Mouse (Mus musculus): ENCODE data around the gene Mapk7. TPM values are rescaled to one million over a fixed set of nuclear protein-coding genes. Genes with fewer than 3 reads are reported as not detected.

Gene Mapk7
- polyA plus RNA-seq, 1 experiment from 2014 or later: 52.8 TPM

DNA sequence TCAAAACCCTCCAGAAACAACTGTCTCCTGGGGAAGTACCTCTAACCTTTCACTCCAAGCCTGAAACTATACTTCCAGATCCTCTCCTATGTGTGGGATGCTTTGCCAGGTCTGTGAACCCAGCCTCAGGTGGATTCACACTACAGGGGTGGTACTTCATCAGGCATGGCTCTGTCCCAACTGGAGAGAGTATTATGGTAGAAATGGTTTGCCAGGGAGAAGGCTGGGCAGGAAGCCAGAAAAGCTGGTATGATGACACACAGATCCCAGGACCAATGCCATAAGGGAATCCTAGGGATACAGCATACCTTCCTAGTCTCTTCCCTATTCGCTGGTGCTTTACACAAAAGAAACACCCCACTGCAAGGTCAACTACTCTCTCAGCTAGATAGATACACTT is 32.7 kb upstream of the Mapk7 start:
- no peak overlapping the region for H3K27ac ChIP-seq (ENCODE audit: low read depth, low read length)
- H3K4me3 ChIP-seq (ENCODE audit: low read depth, low read length): no peak overlapping the region
- H3K36me3 ChIP-seq (ENCODE audit: control insufficient read depth, insufficient read depth, low read length): peaks cover 8% of the 10 kb centered on the region; the same call in 1 of the 2 replicates
- peaks cover 8% of the 10 kb centered on the region; the same call in 1 of the 2 replicates for H3K4me1 ChIP-seq (ENCODE audit: control insufficient read depth, insufficient read depth, low read length)
- H3K9me3 ChIP-seq (ENCODE audit: control insufficient read depth, low read length): no peaks in the 10 kb centered on the region
- no peak for ATAC-seq (ENCODE audit: low read depth)
- 81% methylated on average over 1 of the region's 1 CpGs for WGBS
- H3K9ac ChIP-seq (replicated peaks; ENCODE audit: low read depth, low read length): no peak overlapping the region
- H3K27me3 ChIP-seq (ENCODE audit: control insufficient read depth, insufficient read depth, low read length): no peaks in the 10 kb centered on the region
- no peak overlapping the region for H3K4me2 ChIP-seq (ENCODE audit: low read depth, low read length)

DNA sequence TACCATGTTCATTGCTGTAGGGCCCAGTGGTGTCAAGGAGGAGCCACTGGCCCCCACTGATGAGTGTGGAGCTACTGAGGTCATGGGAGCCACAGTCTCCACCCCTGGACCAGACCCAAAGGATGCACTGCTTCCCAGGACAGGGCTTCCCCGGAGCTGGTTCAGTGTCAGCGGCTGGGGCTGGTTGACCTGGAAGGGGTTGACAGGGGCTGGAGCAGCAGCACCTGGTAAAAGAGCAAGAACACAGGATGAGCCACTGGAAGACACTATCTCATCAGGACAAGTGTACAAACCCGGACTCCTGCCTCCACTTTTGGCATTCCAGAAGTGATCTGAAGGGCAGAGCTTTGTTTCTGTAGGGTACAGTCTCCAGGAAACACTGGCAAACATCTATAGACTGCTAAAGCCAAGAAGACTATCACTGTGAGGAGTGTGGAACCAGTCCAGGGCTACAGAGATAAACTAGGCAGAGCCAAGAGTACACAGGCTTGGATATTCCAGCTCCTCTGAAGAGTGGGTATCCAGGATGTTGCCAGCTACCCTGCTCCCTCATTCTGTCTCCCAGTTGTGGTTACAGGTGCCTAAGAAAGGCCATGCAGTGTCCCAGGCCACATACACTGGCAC is 25.4 kb upstream of the Mapk7 start:
- ATAC-seq (ENCODE audit: low read depth): no peak
- Histone ChIP-seq H3K9me3 (ENCODE audit: control insufficient read depth, low read length) (no peaks in the 10 kb centered on the region), H3K4me2 (ENCODE audit: low read depth, low read length) (no peak overlapping the region), H3K36me3 (ENCODE audit: control insufficient read depth, insufficient read depth, low read length) (peaks cover 33% of the 10 kb centered on the region), H3K27ac (ENCODE audit: low read depth, low read length) (no peak overlapping the region), H3K9ac (replicated peaks; ENCODE audit: low read depth, low read length) (no peak overlapping the region), H3K27me3 (ENCODE audit: control insufficient read depth, insufficient read depth, low read length) (no peaks in the 10 kb centered on the region), H3K4me1 (ENCODE audit: control insufficient read depth, insufficient read depth, low read length) (no peaks in the 10 kb centered on the region), H3K4me3 (ENCODE audit: low read depth, low read length) (no peak overlapping the region)
- WGBS: 94% methylated on average over 3 of the region's 3 CpGs

DNA sequence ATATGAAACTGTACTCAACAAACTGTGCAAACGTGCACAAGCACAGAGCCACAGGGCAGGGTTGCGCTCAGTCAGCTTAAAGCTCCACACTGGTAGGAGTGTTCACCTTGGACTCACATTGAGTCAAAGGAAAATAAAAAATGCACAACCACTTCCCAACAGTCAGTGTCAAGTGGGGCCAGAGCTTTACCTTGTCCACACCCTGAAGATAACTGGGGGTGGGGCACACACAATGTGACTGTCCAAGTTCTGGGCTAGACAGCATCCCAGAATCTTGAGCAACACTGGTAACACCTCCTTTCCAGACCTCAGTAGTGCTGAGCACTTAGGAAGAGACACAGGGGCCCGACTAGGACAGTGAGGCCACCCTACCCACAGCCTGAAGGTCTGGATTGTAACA is 24.7 kb upstream of the Mapk7 start:
- WGBS: 94% methylated on average over 3 of the region's 3 CpGs
- Histone ChIP-seq H3K9me3 (ENCODE audit: control insufficient read depth, low read length) (no peaks in the 10 kb centered on the region), H3K4me3 (ENCODE audit: low read depth, low read length) (no peak overlapping the region), H3K27me3 (ENCODE audit: control insufficient read depth, insufficient read depth, low read length) (no peaks in the 10 kb centered on the region), H3K4me2 (ENCODE audit: low read depth, low read length) (no peak overlapping the region), H3K9ac (replicated peaks; ENCODE audit: low read depth, low read length) (no peak overlapping the region), H3K4me1 (ENCODE audit: control insufficient read depth, insufficient read depth, low read length) (no peaks in the 10 kb centered on the region), H3K27ac (ENCODE audit: low read depth, low read length) (no peak overlapping the region), H3K36me3 (ENCODE audit: control insufficient read depth, insufficient read depth, low read length) (peaks cover 29% of the 10 kb centered on the region)
- ATAC-seq (ENCODE audit: low read depth): no peak

DNA sequence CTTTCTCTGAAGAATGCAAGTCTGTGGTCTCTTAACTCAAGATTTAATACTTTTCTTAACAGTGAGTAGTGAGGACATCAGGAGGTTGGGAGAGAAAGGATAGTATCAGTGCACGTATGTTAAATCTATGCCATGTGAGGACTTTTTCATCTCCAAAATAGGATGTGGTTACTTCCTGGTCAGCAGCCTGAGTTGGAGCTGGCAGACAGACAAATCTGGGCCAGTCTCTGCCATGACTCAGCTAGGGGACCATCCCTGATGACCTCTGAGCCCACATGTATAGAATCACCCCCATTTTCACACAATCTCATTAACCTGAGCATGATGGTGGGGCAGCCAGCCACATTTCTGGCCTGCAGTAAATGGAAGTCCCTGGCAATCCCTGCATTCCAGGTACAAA is 23.8 kb upstream of the Mapk7 start:
- WGBS: 100% methylated on average over 1 of the region's 1 CpGs
- Histone ChIP-seq H3K27ac (ENCODE audit: low read depth, low read length) (no peak overlapping the region), H3K27me3 (ENCODE audit: control insufficient read depth, insufficient read depth, low read length) (no peaks in the 10 kb centered on the region), H3K9me3 (ENCODE audit: control insufficient read depth, low read length) (no peaks in the 10 kb centered on the region), H3K9ac (replicated peaks; ENCODE audit: low read depth, low read length) (no peak overlapping the region), H3K4me2 (ENCODE audit: low read depth, low read length) (no peak overlapping the region), H3K36me3 (ENCODE audit: control insufficient read depth, insufficient read depth, low read length) (peaks cover 36% of the 10 kb centered on the region), H3K4me1 (ENCODE audit: control insufficient read depth, insufficient read depth, low read length) (no peaks in the 10 kb centered on the region), H3K4me3 (ENCODE audit: low read depth, low read length) (no peak overlapping the region)
- ATAC-seq (ENCODE audit: low read depth): no peak

DNA sequence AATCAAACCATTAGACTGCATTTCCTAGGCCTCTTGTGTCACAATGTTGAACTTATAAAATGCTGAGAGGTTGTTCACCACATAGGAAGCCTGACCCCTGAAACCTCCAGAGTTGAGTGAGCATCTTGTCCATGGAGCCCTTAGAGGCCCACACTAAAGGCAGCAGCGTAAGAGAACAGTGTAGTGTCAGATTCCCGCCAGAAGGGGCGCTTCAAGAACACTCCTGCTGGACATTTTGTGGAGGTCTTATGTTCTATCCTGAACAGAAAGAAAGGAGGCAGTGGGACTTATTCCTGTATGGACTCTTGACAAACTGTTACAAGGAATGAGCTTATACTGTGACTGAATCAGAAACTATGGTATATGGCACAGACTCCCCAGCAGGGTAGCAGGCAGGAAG is 20.7 kb upstream of the Mapk7 start:
- H3K36me3 ChIP-seq (ENCODE audit: control insufficient read depth, insufficient read depth, low read length): peaks cover 28% of the 10 kb centered on the region

DNA sequence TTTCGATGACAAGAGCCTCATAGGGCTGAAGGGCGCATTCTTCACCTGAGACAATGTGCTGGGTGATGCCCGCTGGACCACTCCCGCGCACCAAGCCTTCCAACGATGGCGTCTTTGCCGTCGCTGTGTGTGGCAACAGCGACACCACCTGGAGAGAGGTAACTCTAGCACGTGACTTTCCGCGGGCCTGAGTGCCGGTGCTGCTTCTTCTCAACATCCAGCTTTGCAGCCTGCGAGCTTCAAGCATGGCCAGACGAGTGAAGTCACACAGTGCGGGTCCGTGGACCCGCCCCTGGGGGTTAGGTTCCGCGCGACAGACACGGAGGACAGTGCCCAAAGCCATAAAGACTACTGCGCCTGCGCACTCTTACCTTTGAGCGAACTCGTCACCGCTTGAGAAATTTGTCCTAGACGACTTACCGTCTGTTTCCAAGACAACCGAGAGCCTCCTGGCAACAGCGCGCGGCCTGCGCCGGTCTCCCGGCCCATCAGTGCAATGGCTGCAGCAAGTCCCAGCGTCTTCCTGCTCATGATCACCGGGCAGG is 10.6 kb upstream of the Mapk7 start, which contains the start of gene B9d1:
Gene B9d1, plus strand, starts transcription at position 432 of the 545 bp plus-strand sequence.
- H3K4me2 ChIP-seq (ENCODE audit: low read depth, low read length): peak within 1 kb of the TSS; percentile 63
- peaks cover 7% of the 10 kb centered on the region for H3K4me1 ChIP-seq (ENCODE audit: control insufficient read depth, insufficient read depth, low read length)
- peak within 1 kb of the TSS; percentile 59 for H3K9ac ChIP-seq (replicated peaks; ENCODE audit: low read depth, low read length)
- H3K36me3 ChIP-seq (ENCODE audit: control insufficient read depth, insufficient read depth, low read length): no peaks in the 10 kb centered on the region
- ATAC-seq (ENCODE audit: low read depth): peak; percentile 92
- H3K27me3 ChIP-seq (ENCODE audit: control insufficient read depth, insufficient read depth, low read length): no peaks in the 10 kb centered on the region
- H3K9me3 ChIP-seq (ENCODE audit: control insufficient read depth, low read length): no peaks in the 10 kb centered on the region
- under 1% methylated on average over 39 of the region's 39 CpGs for WGBS
- peak within 1 kb of the TSS; percentile 90 for H3K27ac ChIP-seq (ENCODE audit: low read depth, low read length)
- peak within 1 kb of the TSS; percentile 58 for H3K4me3 ChIP-seq (ENCODE audit: low read depth, low read length)

More for the DNA sequence above, 20.7 kb upstream of the Mapk7 start:
- ATAC-seq (ENCODE audit: low read depth): no peak
- WGBS: 44% methylated on average over 3 of the region's 3 CpGs
- H3K4me1 ChIP-seq (ENCODE audit: control insufficient read depth, insufficient read depth, low read length): no peaks in the 10 kb centered on the region
- no peaks in the 10 kb centered on the region for H3K9me3 ChIP-seq (ENCODE audit: control insufficient read depth, low read length)
- no peak overlapping the region for H3K4me3 ChIP-seq (ENCODE audit: low read depth, low read length)
- no peak overlapping the region for H3K4me2 ChIP-seq (ENCODE audit: low read depth, low read length)
- H3K9ac ChIP-seq (replicated peaks; ENCODE audit: low read depth, low read length): no peak overlapping the region
- no peaks in the 10 kb centered on the region for H3K27me3 ChIP-seq (ENCODE audit: control insufficient read depth, insufficient read depth, low read length)
- H3K27ac ChIP-seq (ENCODE audit: low read depth, low read length): no peak overlapping the region

DNA sequence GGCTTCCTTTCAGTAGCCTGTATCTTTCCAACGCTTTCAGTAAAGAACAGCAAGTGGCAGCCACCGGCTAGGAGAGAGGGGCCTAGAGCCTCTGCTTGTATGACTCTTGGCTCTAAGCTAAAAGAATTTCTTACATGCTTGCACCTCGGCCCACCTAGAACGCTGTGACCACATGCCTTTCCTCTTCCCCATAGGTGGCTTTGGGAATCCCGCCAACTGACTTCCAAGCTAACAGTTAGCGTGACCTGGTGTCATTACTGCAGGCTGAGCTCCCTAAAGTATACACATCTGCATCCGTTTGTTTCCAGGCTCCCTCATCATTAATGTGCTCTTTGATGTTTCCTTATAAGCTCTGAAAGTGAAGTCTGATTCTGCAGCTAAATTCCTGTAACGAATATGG is 9.7 kb upstream of the Mapk7 start:
- no peak overlapping the region; the same call in 1 of the 2 replicates for H3K9ac ChIP-seq (replicated peaks; ENCODE audit: low read depth, low read length)
- H3K4me2 ChIP-seq (ENCODE audit: low read depth, low read length): no peak overlapping the region; the same call in 1 of the 2 replicates
- ATAC-seq (ENCODE audit: low read depth): no peak
- H3K36me3 ChIP-seq (ENCODE audit: control insufficient read depth, insufficient read depth, low read length): no peaks in the 10 kb centered on the region
- peak overlapping the region; percentile 90 for H3K27ac ChIP-seq (ENCODE audit: low read depth, low read length)
- 69% methylated on average over 8 of the region's 8 CpGs for WGBS
- H3K4me1 ChIP-seq (ENCODE audit: control insufficient read depth, insufficient read depth, low read length): peaks cover 7% of the 10 kb centered on the region
- no peaks in the 10 kb centered on the region for H3K9me3 ChIP-seq (ENCODE audit: control insufficient read depth, low read length)
- peak overlapping the region; percentile 58; the same call in 1 of the 2 replicates for H3K4me3 ChIP-seq (ENCODE audit: low read depth, low read length)
- no peaks in the 10 kb centered on the region for H3K27me3 ChIP-seq (ENCODE audit: control insufficient read depth, insufficient read depth, low read length)

DNA sequence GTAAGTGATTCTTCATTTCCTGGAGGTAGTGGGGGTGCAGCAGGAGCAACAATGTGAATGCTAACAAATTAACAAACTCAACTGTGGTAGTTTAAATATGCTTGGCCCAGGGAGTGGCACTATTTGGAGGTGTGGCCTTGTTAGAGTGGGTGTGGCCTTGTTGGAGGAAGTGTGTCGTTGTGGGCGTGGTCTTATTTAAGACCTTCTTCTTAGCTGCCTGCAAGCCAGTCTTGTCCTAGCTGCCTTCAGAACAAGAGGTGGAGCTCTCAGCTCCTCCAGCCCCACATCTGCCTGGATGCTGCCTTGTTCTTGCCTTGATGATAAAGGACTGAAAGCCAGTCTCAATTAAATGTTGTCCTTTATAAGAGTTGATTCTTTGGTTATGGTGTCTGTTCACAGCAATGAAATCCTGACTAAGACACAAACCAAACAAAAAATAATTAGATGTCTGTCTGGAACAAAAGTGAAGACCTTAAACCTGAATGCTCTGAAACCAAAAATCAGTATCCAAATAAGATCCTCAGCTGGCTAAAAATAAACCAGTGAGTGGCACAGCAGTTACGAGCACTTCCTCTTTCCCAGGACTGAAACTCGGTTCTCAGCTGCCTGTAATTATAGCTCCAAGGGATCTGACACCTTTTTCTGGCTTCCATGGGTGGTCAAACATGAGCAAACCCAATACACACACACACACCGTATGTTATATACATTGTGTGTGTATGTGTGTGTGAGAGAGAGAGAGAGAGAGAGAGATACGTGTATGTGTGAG is 4.7 kb upstream of the Mapk7 start:
- H3K4me1 ChIP-seq (ENCODE audit: control insufficient read depth, insufficient read depth, low read length): no peaks in the 10 kb centered on the region
- H3K4me2 ChIP-seq (ENCODE audit: low read depth, low read length): no peak overlapping the region
- no peak overlapping the region for H3K27ac ChIP-seq (ENCODE audit: low read depth, low read length)
- ATAC-seq (ENCODE audit: low read depth): no peak
- H3K9me3 ChIP-seq (ENCODE audit: control insufficient read depth, low read length): no peaks in the 10 kb centered on the region
- H3K27me3 ChIP-seq (ENCODE audit: control insufficient read depth, insufficient read depth, low read length): no peaks in the 10 kb centered on the region
- H3K9ac ChIP-seq (replicated peaks; ENCODE audit: low read depth, low read length): no peak overlapping the region
- WGBS: 82% methylated on average over 6 of the region's 6 CpGs
- H3K4me3 ChIP-seq (ENCODE audit: low read depth, low read length): no peak overlapping the region
- H3K36me3 ChIP-seq (ENCODE audit: control insufficient read depth, insufficient read depth, low read length): no peaks in the 10 kb centered on the region

DNA sequence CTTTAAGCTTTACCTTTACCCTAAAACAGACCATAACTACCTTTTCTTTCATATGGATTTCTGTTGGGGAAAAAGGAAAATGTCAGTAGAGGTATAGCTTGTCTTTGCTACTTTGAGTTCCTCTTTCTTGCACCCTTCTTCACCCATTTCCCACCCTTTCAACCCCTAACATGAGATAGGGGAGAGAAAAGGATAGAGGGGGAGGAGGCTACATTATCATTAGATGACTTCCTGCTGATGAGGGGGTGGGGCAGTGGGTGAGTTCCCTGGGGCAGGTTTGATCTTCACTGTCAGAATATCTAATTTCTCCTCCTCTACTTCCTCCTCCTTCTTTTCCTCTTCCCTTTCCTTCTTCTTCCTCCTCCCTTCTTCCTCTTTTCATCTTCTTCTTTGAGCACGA is 3.3 kb upstream of the Mapk7 start:
- Histone ChIP-seq H3K9ac (replicated peaks; ENCODE audit: low read depth, low read length) (no peak overlapping the region), H3K27ac (ENCODE audit: low read depth, low read length) (no peak overlapping the region), H3K9me3 (ENCODE audit: control insufficient read depth, low read length) (no peaks in the 10 kb centered on the region), H3K4me2 (ENCODE audit: low read depth, low read length) (no peak overlapping the region), H3K4me1 (ENCODE audit: control insufficient read depth, insufficient read depth, low read length) (peaks cover 7% of the 10 kb centered on the region), H3K4me3 (ENCODE audit: low read depth, low read length) (no peak overlapping the region), H3K27me3 (ENCODE audit: control insufficient read depth, insufficient read depth, low read length) (no peaks in the 10 kb centered on the region), H3K36me3 (ENCODE audit: control insufficient read depth, insufficient read depth, low read length) (no peaks in the 10 kb centered on the region)
- 67% methylated on average over 1 of the region's 1 CpGs for WGBS
- no peak for ATAC-seq (ENCODE audit: low read depth)

Data from neural tube, embryonic 14.5 days (tissue).